Mouse (Mus musculus) neural tube, embryonic 14.5 days (tissue): ENCODE data around the gene Add3. TPM values are rescaled to one million over a fixed set of nuclear protein-coding genes. Genes with fewer than 3 reads are reported as not detected.

Experiments used
- ATAC-seq: fragments of 200-750 bp; cut with Nextera tagmentation; 2 replicates; pipeline ENCODE4 v1.8.0; 2017; ENCODE audit warnings: low read depth, mild to moderate bottlenecking, moderate TSS enrichment, moderate library complexity
- H3K27ac ChIP-seq: fragments of 300-500 bp; sonication (generic); 2 replicates; pipeline ENCODE4 v1.5.1; 2014; ENCODE audit warnings: low read depth, mild to moderate bottlenecking, control low read depth, low read length, moderate library complexity, mixed read lengths
- H3K27me3 ChIP-seq: fragments of 300-500 bp; sonication (generic); 2 replicates; pipeline ENCODE4 v1.6.1; 2014; ENCODE audit warnings: low read length; ENCODE audit not compliant: control insufficient read depth, insufficient read depth
- H3K36me3 ChIP-seq: fragments of 300-500 bp; sonication (generic); 2 replicates; pipeline ENCODE4 v1.6.1; 2014; ENCODE audit warnings: low read length, mixed read lengths; ENCODE audit not compliant: control insufficient read depth, insufficient read depth
- H3K4me1 ChIP-seq: fragments of 300-500 bp; sonication (generic); 2 replicates; pipeline ENCODE4 v1.6.1; 2014; ENCODE audit warnings: low read length; ENCODE audit not compliant: control insufficient read depth, insufficient read depth
- H3K4me2 ChIP-seq: fragments of 300-500 bp; sonication (generic); 2 replicates; pipeline ENCODE4 v1.6.1; 2014; ENCODE audit warnings: mild to moderate bottlenecking, low read depth, low read length, control low read depth
- H3K4me3 ChIP-seq: fragments of 300-500 bp; sonication (generic); 2 replicates; pipeline ENCODE4 v1.5.1; 2014; ENCODE audit warnings: low read depth, low read length, control low read depth, mixed read lengths
- H3K9ac ChIP-seq: fragments of 300-500 bp; sonication (generic); replicated peaks from 2 replicates; pipeline ENCODE4 v1.6.1; 2014; ENCODE audit warnings: low read depth, mild to moderate bottlenecking, control low read depth, low read length, mixed read lengths
- H3K9me3 ChIP-seq: fragments of 300-500 bp; sonication (generic); 2 replicates; pipeline ENCODE4 v1.6.1; 2016; ENCODE audit warnings: low read length; ENCODE audit not compliant: control insufficient read depth
- WGBS: fragments of 180-500 bp; shearing (Covaris S2); extraction: QIAGEN DNeasy Blood & Tissue Kit; methylation state at CpG from one replicate; pipeline ENCODE4 v1.1.7; 2014; 5-methylcytosine and 5-hydroxymethylcytosine counted together
- polyA plus RNA-seq: library from polyadenylated mRNA; unstranded; fragments of >200 nt; fragmentation: Nextera tagmentation; extraction: Ambion mirVana; gene quantifications from 2 replicates; pipeline ENCODE4 v1.2.1, GENCODE M21; 2014

Gene Add3
- polyA plus RNA-seq, 1 experiment from 2014 or later = 26.3 TPM

GRCm38 (mm10) chr19:53278491-53279415, 138.5 kb downstream of the Add3 start:
- no peak overlapping the region for H3K27ac ChIP-seq
- no peak overlapping the region for H3K4me3 ChIP-seq
- H3K4me1 ChIP-seq = 0 out of 2 replicates have a peak, but pooled peaks cover 4% of the 10 kb centered on the region
- H3K36me3 ChIP-seq = no peaks in the 10 kb centered on the region
- H3K9me3 ChIP-seq = no peaks in the 10 kb centered on the region
- WGBS = 59% methylated on average over 19 of the region's 19 CpGs
- H3K4me2 ChIP-seq = no peak overlapping the region
- H3K9ac ChIP-seq = no peak overlapping the region
- no peak for ATAC-seq
- no peaks in the 10 kb centered on the region for H3K27me3 ChIP-seq

DNA sequence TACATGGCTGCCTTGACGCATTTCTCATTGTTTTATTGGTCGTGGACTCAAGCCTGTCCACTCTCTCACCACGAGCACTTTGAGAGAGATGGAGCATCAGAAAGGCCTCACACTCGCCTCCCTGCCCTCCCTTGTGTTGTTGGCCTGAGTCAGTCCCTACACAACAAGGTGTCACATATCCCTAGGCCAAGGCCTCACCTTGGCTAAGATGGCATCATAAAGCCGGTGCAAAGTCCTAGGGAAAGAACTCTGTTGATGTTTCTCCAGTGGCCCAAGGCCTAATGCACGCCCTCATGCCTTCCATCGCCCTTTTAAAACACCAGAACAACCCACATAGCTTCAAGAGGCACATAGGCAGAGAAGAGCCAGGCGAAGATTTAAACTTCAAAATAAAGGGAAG, 140.0 kb downstream of the Add3 start:
- Histone ChIP-seq H3K9ac (no peak overlapping the region), H3K27me3 (no peaks in the 10 kb centered on the region), H3K4me3 (no peak overlapping the region), H3K27ac (no peak overlapping the region), H3K4me1 (peaks cover 13% of the 10 kb centered on the region), H3K4me2 (no peak overlapping the region), H3K36me3 (no peaks in the 10 kb centered on the region), H3K9me3 (no peaks in the 10 kb centered on the region)
- 90% methylated on average over 8 of the region's 8 CpGs for WGBS
- no peak for ATAC-seq

DNA sequence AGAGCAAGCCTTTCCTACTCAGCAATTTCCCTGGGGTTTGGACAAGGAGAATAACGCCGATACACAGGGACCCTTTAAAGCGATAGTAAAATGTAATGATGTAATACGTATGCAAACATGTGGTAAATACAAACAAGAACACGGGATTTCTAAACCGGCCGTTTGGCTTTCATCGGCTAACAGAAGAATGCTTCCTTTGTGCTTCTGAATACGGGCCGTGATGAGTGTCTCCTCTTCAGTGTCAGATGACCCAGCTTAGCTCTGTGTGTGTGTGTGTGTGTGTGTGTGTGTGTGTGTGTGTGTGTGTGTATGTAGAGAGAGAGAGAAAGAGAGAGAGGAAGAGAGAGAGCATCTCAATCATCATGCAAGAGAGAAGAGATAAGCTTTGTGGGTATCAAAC, 142.3 kb downstream of the Add3 start:
- Histone ChIP-seq H3K27me3 (no peaks in the 10 kb centered on the region), H3K4me3 (no peak overlapping the region), H3K27ac (no peak overlapping the region), H3K4me2 (peak overlapping the region; percentile 9; the same call in 1 of the 2 replicates), H3K9ac (no peak overlapping the region), H3K4me1 (peaks cover 13% of the 10 kb centered on the region), H3K36me3 (no peaks in the 10 kb centered on the region), H3K9me3 (no peaks in the 10 kb centered on the region)
- WGBS = 30% methylated on average over 10 of the region's 10 CpGs
- ATAC-seq = peak; percentile 29; the same call in 1 of the 2 replicates

GRCm38 (mm10) chr19:53283742-53284141, 143.5 kb downstream of the Add3 start:
- H3K4me3 ChIP-seq = no peak overlapping the region
- ATAC-seq = no peak
- WGBS = 92% methylated on average over 7 of the region's 7 CpGs
- no peaks in the 10 kb centered on the region for H3K9me3 ChIP-seq
- H3K4me2 ChIP-seq = no peak overlapping the region
- no peaks in the 10 kb centered on the region for H3K27me3 ChIP-seq
- H3K36me3 ChIP-seq = no peaks in the 10 kb centered on the region
- peaks cover 13% of the 10 kb centered on the region for H3K4me1 ChIP-seq
- H3K9ac ChIP-seq = no peak overlapping the region
- no peak overlapping the region for H3K27ac ChIP-seq

GRCm38 (mm10) chr19:53284268-53285208, 144.3 kb downstream of the Add3 start:
- Histone ChIP-seq H3K4me2 (no peak overlapping the region), H3K4me3 (no peak overlapping the region), H3K27ac (0 out of 2 replicates have a peak overlapping the region, but pooled peaks have one; percentile 28), H3K27me3 (no peaks in the 10 kb centered on the region), H3K36me3 (no peaks in the 10 kb centered on the region), H3K9ac (0 out of 2 replicates have a peak overlapping the region, but pooled peaks have one; percentile 3), H3K4me1 (peaks cover 13% of the 10 kb centered on the region), H3K9me3 (no peaks in the 10 kb centered on the region)
- peak; percentile 56; the same call in 1 of the 2 replicates for ATAC-seq
- 27% methylated on average over 20 of the region's 20 CpGs for WGBS

DNA sequence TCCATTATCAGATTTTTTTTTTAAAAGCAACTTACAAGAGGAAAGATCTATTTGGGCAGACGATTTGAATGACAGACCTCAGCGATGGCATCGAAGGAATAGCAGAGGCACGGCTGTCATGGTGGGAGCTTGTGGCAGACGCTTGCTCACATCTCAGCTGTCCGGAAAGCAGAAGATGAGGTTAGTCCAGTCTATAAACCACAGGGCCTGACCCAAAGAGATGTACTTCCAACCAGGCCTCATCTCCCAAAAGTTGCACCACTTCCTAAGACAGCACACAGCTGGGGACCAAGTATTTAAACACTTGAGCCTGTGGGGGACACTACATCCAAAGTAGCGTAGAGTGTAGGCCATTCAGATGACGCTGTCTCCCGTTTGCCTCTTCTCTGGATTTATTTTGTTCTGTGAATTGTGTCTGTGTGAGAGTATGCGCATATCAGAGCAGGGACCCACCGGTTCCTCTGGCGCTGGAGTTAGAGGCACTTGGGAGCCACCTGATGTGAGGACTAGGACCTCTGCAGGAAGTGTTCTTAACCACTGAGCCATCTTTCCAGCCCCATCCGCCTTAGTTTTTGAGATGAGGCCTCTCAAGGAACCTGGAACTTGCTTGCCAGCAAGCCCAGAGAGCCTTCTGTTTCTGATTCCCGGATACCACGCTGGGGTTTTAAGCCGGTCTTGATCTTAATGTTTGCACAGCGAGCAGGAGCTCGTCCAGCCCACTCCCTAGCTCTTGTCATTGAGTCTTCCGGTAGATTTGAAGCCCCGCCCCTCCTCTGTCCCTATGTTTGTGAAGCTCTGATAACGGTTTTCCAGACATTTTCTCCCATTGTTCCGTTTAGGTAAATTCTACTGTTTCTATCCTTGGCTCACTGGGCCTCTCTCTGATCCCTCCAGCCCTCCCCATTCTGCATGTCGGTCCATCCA, 156.3 kb downstream of the Add3 start:
- no peaks in the 10 kb centered on the region for H3K36me3 ChIP-seq
- no peaks in the 10 kb centered on the region for H3K4me1 ChIP-seq
- no peak for ATAC-seq
- no peak overlapping the region for H3K27ac ChIP-seq
- no peak overlapping the region for H3K4me3 ChIP-seq
- H3K4me2 ChIP-seq = no peak overlapping the region
- H3K27me3 ChIP-seq = no peaks in the 10 kb centered on the region
- H3K9me3 ChIP-seq = no peaks in the 10 kb centered on the region
- no peak overlapping the region for H3K9ac ChIP-seq
- 78% methylated on average over 23 of the region's 23 CpGs for WGBS

Other genes starting within 250 kb of the Add3 start
- gene Xpnpep1, start 100.2 kb upstream of the Add3 start, polyA plus RNA-seq = 123 and 138 TPM in 2 replicates
- gene Mxi1, start 170.1 kb downstream of the Add3 start, polyA plus RNA-seq = 41.8 and 57.5 TPM in 2 replicates
- gene Gm10197, start 231.3 kb downstream of the Add3 start, polyA plus RNA-seq = 8.7 TPM in 1 of 2 replicates, not detected in the other